Mouse (Mus musculus): ENCODE data around the gene Ptk7. TPM values are rescaled to one million over a fixed set of nuclear protein-coding genes. Genes with fewer than 3 reads are reported as not detected.

The Ptk7 gene
- polyA plus RNA-seq, 1 experiment = 3.2 TPM

DNA sequence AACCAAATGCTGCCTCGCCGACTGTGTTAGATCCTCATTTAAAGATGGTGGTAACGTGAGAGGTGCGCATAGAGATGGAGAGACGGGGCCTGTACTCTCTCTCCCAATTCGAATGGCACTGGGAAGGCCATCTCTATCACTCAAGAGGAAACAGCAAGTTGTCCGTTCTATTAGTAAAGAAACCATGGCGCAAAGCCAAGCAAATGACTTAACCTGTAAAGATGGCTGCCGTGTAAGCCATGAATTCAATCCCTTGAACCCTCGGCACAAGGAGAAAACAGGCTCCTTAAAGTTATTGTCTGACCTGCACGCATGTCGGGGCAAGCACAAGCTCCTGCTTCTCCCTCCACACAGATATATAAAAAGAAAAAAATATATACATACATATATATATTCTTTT is 11.5 kb downstream of the Ptk7 start:
- Histone ChIP-seq H3K4me1 (ENCODE audit: control insufficient read depth, insufficient read depth, low read length) (no peaks in the 10 kb centered on the region), H3K27ac (ENCODE audit: control insufficient read depth, insufficient read depth, low read depth, low read length) (no peak overlapping the region)

DNA sequence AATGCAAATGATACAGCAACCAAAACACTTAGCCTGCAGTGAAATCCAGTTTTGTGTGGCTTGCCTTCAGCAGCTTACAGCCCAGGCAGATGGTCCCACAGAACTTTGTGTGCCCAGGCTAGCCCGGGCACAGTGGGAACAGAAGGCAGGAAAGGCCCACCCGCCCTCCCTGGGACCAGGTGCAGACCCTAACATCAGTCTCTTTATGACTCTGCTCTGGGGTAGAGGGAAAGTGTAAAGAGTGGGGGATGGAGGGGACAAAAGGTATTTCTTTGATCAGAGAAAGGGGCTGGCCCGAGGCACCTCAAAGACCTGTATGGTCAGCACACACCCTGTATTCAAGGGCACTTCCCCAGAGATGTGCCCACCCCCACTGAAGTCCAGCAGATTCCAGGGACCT is 16.1 kb downstream of the Ptk7 start:
- Histone ChIP-seq H3K36me3 (ENCODE audit: control insufficient read depth, insufficient read depth, low read length) (no peaks in the 10 kb centered on the region), H3K4me3 (ENCODE audit: control insufficient read depth, low read depth, low read length) (no peak overlapping the region), H3K4me1 (ENCODE audit: control insufficient read depth, insufficient read depth, low read length) (no peaks in the 10 kb centered on the region), H3K27me3 (ENCODE audit: control insufficient read depth, insufficient read depth, low read length) (no peaks in the 10 kb centered on the region), H3K27ac (ENCODE audit: control insufficient read depth, insufficient read depth, low read depth, low read length) (no peak overlapping the region)
- TF ChIP-seq POLR2A (IDR thresholded peaks at IDR 0.05; ENCODE audit: control insufficient read depth, low read depth, low read length) = no peak
- TF ChIP-seq CTCF (IDR thresholded peaks at IDR 0.05; ENCODE audit: control insufficient read depth, insufficient read depth, insufficient replicate concordance, low read depth, low read length) = no peak

More for the DNA sequence above, 11.5 kb downstream of the Ptk7 start:
- TF ChIP-seq CTCF (IDR thresholded peaks at IDR 0.05; ENCODE audit: control insufficient read depth, insufficient read depth, insufficient replicate concordance, low read depth, low read length) (no peak), POLR2A (IDR thresholded peaks at IDR 0.05; ENCODE audit: control insufficient read depth, low read depth, low read length) (no peak)
- H3K4me3 ChIP-seq (ENCODE audit: control insufficient read depth, low read depth, low read length) = no peak overlapping the region
- H3K27me3 ChIP-seq (ENCODE audit: control insufficient read depth, insufficient read depth, low read length) = no peaks in the 10 kb centered on the region
- H3K36me3 ChIP-seq (ENCODE audit: control insufficient read depth, insufficient read depth, low read length) = no peaks in the 10 kb centered on the region

DNA sequence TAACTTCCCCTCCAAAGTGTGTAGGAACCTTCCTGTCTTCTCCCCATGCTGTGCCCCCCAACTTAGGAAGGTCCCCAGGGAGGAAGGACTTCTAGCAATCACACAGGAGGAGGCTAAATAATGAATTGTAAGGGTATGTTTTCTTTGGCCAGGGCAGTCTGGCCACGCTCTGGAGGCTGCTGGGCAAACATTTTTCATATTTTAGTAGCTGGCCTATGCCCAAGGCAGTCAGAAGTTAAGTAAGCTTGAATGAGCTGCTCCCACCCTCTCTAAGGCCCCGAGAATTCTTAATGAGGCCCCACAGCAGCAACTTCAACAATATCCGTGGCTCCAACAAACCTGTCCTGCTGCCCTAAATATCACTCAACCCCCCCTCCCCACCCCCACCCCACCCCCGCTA is 16.5 kb downstream of the Ptk7 start:
- Histone ChIP-seq H3K27me3 (ENCODE audit: control insufficient read depth, insufficient read depth, low read length) (no peaks in the 10 kb centered on the region), H3K27ac (ENCODE audit: control insufficient read depth, insufficient read depth, low read depth, low read length) (no peak overlapping the region), H3K4me3 (ENCODE audit: control insufficient read depth, low read depth, low read length) (no peak overlapping the region), H3K36me3 (ENCODE audit: control insufficient read depth, insufficient read depth, low read length) (no peaks in the 10 kb centered on the region), H3K4me1 (ENCODE audit: control insufficient read depth, insufficient read depth, low read length) (no peaks in the 10 kb centered on the region)
- TF ChIP-seq CTCF (IDR thresholded peaks at IDR 0.05; ENCODE audit: control insufficient read depth, insufficient read depth, insufficient replicate concordance, low read depth, low read length) (no peak), POLR2A (IDR thresholded peaks at IDR 0.05; ENCODE audit: control insufficient read depth, low read depth, low read length) (no peak)

DNA sequence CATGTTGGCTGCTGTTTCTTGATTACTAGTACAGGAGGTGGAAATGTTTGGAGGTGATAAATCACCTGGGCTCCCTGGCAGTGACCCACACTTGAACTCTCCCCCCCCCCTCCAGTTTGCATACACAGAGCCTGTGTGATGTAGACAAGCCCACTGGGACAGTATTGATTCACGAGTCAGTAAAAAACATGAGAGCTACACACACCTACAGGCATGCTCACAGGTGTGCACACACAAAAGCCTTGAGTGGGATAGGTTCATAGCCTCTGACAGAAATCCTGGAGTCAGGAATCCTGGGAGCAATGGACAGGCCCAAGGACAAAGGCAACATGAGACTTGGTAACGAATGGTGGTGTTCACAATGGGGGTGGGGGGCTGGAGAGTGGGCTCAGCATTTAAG is 17.1 kb downstream of the Ptk7 start:
- Histone ChIP-seq H3K27me3 (ENCODE audit: control insufficient read depth, insufficient read depth, low read length) (no peaks in the 10 kb centered on the region), H3K4me3 (ENCODE audit: control insufficient read depth, low read depth, low read length) (no peak overlapping the region), H3K4me1 (ENCODE audit: control insufficient read depth, insufficient read depth, low read length) (no peaks in the 10 kb centered on the region), H3K36me3 (ENCODE audit: control insufficient read depth, insufficient read depth, low read length) (no peaks in the 10 kb centered on the region), H3K27ac (ENCODE audit: control insufficient read depth, insufficient read depth, low read depth, low read length) (no peak overlapping the region)
- TF ChIP-seq POLR2A (IDR thresholded peaks at IDR 0.05; ENCODE audit: control insufficient read depth, low read depth, low read length) = no peak
- TF ChIP-seq CTCF (IDR thresholded peaks at IDR 0.05; ENCODE audit: control insufficient read depth, insufficient read depth, insufficient replicate concordance, low read depth, low read length) = no peak

DNA sequence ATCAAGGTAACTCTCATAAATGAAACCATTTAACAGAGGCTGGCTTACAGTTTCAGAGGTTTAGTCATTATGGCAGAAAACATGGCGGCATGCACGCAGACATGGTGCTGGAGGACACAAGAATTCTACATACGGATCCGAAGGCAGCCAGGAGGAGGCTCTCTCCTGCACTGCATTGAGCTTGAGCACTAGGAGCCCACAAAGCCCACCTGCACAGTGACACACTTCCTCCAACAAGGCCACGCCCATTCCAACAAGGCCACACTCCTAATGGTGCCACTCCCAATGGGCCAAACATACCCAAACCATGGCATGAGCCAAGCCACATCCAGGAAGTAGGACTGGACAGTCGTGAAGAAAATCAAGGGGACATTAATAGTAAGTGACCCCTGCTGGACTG is 18.0 kb downstream of the Ptk7 start:
- H3K27ac ChIP-seq (ENCODE audit: control insufficient read depth, insufficient read depth, low read depth, low read length) = no peak overlapping the region
- TF ChIP-seq POLR2A (IDR thresholded peaks at IDR 0.05; ENCODE audit: control insufficient read depth, low read depth, low read length) (no peak), CTCF (IDR thresholded peaks at IDR 0.05; ENCODE audit: control insufficient read depth, insufficient read depth, insufficient replicate concordance, low read depth, low read length) (no peak)
- H3K4me3 ChIP-seq (ENCODE audit: control insufficient read depth, low read depth, low read length) = no peak overlapping the region
- H3K36me3 ChIP-seq (ENCODE audit: control insufficient read depth, insufficient read depth, low read length) = no peaks in the 10 kb centered on the region
- no peaks in the 10 kb centered on the region for H3K4me1 ChIP-seq (ENCODE audit: control insufficient read depth, insufficient read depth, low read length)
- H3K27me3 ChIP-seq (ENCODE audit: control insufficient read depth, insufficient read depth, low read length) = no peaks in the 10 kb centered on the region

DNA sequence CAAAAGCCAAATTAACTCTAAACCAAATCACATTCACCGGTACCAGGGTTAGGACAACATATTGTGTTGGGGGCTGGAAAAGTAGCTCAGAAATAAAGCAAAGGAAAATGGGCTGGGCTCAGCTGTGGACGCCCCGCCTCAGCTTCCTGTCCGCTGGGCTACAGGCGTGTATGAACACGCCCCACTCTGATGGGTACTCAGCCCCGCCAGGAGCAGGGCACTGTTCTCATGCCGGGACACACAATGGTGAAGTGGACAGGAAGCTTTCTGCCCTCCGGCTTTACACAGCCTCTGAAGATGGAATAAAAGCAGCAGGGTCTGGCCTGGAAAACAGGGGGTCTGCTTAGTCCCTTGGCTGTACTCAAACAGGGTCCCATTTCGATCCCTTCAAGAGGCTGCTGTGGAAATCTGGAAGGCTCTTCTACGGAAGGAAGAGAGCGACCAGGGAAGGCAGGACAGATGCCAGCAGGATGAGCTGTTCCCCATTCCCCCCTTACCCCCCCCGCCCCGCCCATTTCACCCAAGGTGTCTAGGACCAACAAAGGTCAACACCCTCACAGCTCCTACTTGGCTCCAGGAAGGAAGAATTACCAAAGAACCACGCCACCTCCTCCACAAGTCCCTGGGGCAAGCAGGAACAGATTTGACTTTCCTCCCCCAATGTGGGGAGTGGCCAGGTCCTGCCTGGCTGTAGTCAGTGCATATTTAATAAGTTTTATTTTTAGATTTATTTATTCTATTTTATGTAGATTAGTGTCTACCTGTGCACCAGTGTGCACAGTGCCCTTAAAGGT is 19.4 kb downstream of the Ptk7 start:
- Histone ChIP-seq H3K27me3 (ENCODE audit: control insufficient read depth, insufficient read depth, low read length) (no peaks in the 10 kb centered on the region), H3K36me3 (ENCODE audit: control insufficient read depth, insufficient read depth, low read length) (no peaks in the 10 kb centered on the region), H3K4me1 (ENCODE audit: control insufficient read depth, insufficient read depth, low read length) (no peaks in the 10 kb centered on the region), H3K27ac (ENCODE audit: control insufficient read depth, insufficient read depth, low read depth, low read length) (no peak overlapping the region), H3K4me3 (ENCODE audit: control insufficient read depth, low read depth, low read length) (no peak overlapping the region)
- no peak for TF ChIP-seq POLR2A (IDR thresholded peaks at IDR 0.05; ENCODE audit: control insufficient read depth, low read depth, low read length)
- no peak for TF ChIP-seq CTCF (IDR thresholded peaks at IDR 0.05; ENCODE audit: control insufficient read depth, insufficient read depth, insufficient replicate concordance, low read depth, low read length)

DNA sequence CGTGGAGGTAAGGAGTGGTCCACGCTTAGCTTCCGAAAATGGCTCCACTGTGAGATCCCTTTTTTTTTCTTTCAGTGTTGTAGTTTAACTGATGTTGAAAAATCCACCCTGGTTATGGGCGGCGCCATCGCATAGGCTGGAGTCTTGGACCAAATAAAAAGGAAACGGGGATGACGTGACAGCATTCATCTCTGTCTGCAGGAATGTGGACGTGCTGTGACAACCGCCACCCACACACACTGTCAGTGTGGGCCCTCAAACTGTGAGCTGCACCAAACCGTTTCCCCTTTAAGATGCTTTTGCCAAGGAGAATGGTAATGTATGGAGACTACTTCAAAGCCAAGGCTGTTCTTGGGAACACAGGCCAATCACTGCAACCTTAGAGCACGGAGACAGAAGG is 23.3 kb downstream of the Ptk7 start:
- H3K27ac ChIP-seq (ENCODE audit: control insufficient read depth, insufficient read depth, low read depth, low read length) = no peak overlapping the region

More for the DNA sequence above, 23.3 kb downstream of the Ptk7 start:
- no peak overlapping the region for H3K4me3 ChIP-seq (ENCODE audit: control insufficient read depth, low read depth, low read length)
- H3K36me3 ChIP-seq (ENCODE audit: control insufficient read depth, insufficient read depth, low read length) = no peaks in the 10 kb centered on the region
- H3K27me3 ChIP-seq (ENCODE audit: control insufficient read depth, insufficient read depth, low read length) = no peaks in the 10 kb centered on the region
- no peaks in the 10 kb centered on the region for H3K4me1 ChIP-seq (ENCODE audit: control insufficient read depth, insufficient read depth, low read length)
- TF ChIP-seq POLR2A (IDR thresholded peaks at IDR 0.05; ENCODE audit: control insufficient read depth, low read depth, low read length) = no peak
- TF ChIP-seq CTCF (IDR thresholded peaks at IDR 0.05; ENCODE audit: control insufficient read depth, insufficient read depth, insufficient replicate concordance, low read depth, low read length) = no peak

Data from testis, adult 2 months (tissue).